Mouse (Mus musculus) heart, embryonic 11.5 days (tissue): Measurements from ENCODE around the gene Zfand2b. TPM values are rescaled to one million over a fixed set of nuclear protein-coding genes. Genes with fewer than 3 reads are reported as not detected.
A peak's percentile ranks its signal among the peaks of the same experiment; 100 is the strongest.

Source experiments
- ATAC-seq: fragments of 200-750 bp; cut with Nextera tagmentation; replicated peaks from 2 replicates; pipeline ENCODE4 v1.8.0; 2017; ENCODE audit warnings: moderate library complexity; ENCODE audit not compliant: insufficient number of reproducible peaks, low FRiP score, low TSS enrichment
- H3K27ac ChIP-seq: fragments of 300-500 bp; sonication (generic); 2 replicates; pipeline ENCODE4 v1.5.1; 2014; ENCODE audit warnings: mild to moderate bottlenecking, low read depth, low read length
- H3K27me3 ChIP-seq: fragments of 300-500 bp; sonication (generic); 2 replicates; pipeline ENCODE4 v1.6.1; 2014; ENCODE audit warnings: mild to moderate bottlenecking, low read length, mixed read lengths; ENCODE audit not compliant: control insufficient read depth, insufficient read depth
- H3K36me3 ChIP-seq: fragments of 300-500 bp; sonication (generic); 2 replicates; pipeline ENCODE4 v1.6.1; 2014; ENCODE audit warnings: mild to moderate bottlenecking, low read length, moderate library complexity, mixed read lengths; ENCODE audit not compliant: control insufficient read depth, insufficient read depth
- H3K4me1 ChIP-seq: fragments of 300-500 bp; sonication (generic); 2 replicates; pipeline ENCODE4 v1.6.1; 2014; ENCODE audit warnings: low read length; ENCODE audit not compliant: control insufficient read depth, insufficient read depth
- H3K4me2 ChIP-seq: fragments of 300-500 bp; sonication (generic); 2 replicates; pipeline ENCODE4 v1.6.1; 2014; ENCODE audit warnings: mild to moderate bottlenecking, moderate library complexity
- H3K4me3 ChIP-seq: fragments of 300-500 bp; sonication (generic); 2 replicates; pipeline ENCODE4 v1.5.1; 2014; ENCODE audit warnings: low read depth, low read length
- H3K9ac ChIP-seq: fragments of 300-500 bp; sonication (generic); 2 replicates; pipeline ENCODE4 v1.6.1; 2014; ENCODE audit warnings: mild to moderate bottlenecking, low read depth, low read length, moderate library complexity
- H3K9me3 ChIP-seq: fragments of 300-500 bp; sonication (generic); replicated peaks from 2 replicates; pipeline ENCODE4 v1.6.1; 2016; ENCODE audit warnings: low read length; ENCODE audit not compliant: control insufficient read depth
- WGBS: fragments of 180-500 bp; shearing (Covaris S2); extraction: QIAGEN DNeasy Blood & Tissue Kit; methylation state at CpG from one replicate; pipeline ENCODE4 v1.1.7; 2014; ENCODE audit not compliant: insufficient replicate concordance; 5-methylcytosine and 5-hydroxymethylcytosine counted together
- microRNA-seq: library from miRNA; unstranded; fragments of <30 nt; microRNA quantifications from one replicate; pipeline ENCODE4, GENCODE M21; 2016; ENCODE audit warnings: borderline number of aligned reads
- polyA plus RNA-seq: library from polyadenylated mRNA; unstranded; fragments of >200 nt; fragmentation: Nextera tagmentation; extraction: Ambion mirVana; gene quantifications from 2 replicates; pipeline ENCODE4 v1.2.1, GENCODE M21; 2014

Zfand2b gene
- polyA plus RNA-seq, 1 experiment from 2014 or later = 31.9 TPM

DNA sequence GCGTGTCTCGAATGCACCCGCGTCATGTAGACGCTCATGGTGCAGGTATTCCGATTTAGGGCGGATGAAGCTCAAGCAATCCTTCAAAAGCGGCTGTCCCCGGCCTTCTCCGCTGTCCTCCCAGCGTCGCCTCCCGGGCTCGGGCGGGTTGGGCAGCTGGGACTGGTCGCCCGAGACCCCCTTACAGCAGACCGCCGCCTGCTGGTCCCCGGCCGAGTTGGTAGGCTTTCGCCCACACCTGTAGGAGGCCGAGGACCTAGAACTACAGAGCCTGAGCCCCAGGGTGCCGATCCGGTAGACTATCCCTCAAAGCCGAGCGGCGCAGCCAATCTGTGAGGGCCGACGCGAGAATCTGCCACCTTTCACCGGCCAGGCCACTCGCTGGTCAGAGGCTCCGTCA, 51.1 kb downstream of the Zfand2b start, which contains the start of gene Tuba4a:
Tuba4a (minus strand) TSS at position 335 of the 400 bp plus-strand sequence.
- Histone ChIP-seq H3K27ac (no peak within 1 kb of the TSS), H3K4me3 (peak within 1 kb of the TSS; percentile 67), H3K9ac (peak within 1 kb of the TSS; percentile 65), H3K4me2 (peak within 1 kb of the TSS; percentile 100), H3K9me3 (no peaks in the 10 kb centered on the region), H3K4me1 (peaks cover 6% of the 10 kb centered on the region; the same call in 1 of the 2 replicates), H3K36me3 (peaks cover 5% of the 10 kb centered on the region; the same call in 1 of the 2 replicates), H3K27me3 (peaks cover 54% of the 10 kb centered on the region)
- WGBS = under 1% methylated on average over 34 of the region's 34 CpGs
- ATAC-seq = no peak

Small RNA genes within 50 kb of the gene (microRNA-seq; reads per million reads assigned to microRNA genes)
- not detected for gene Gm27943

Other genes starting within 250 kb of the Zfand2b start
- not detected in 2 replicates for gene Cfap65, start 233.0 kb upstream of the Zfand2b start, polyA plus RNA-seq
- 0.16 and 0.17 TPM in 2 replicates for gene Ihh, start 217.0 kb upstream of the Zfand2b start, polyA plus RNA-seq
- 7.6 and 8.5 TPM in 2 replicates for gene Nhej1, start 43.4 kb upstream of the Zfand2b start, polyA plus RNA-seq
- 0.20 TPM in 1 of 2 replicates, not detected in the other for gene Slc23a3, start 34.8 kb upstream of the Zfand2b start, polyA plus RNA-seq
- 31.6 and 31.8 TPM in 2 replicates for gene Cnppd1, start 25.9 kb upstream of the Zfand2b start, polyA plus RNA-seq
- gene Retreg2, start 25.9 kb upstream of the Zfand2b start, polyA plus RNA-seq = 31.9 and 37.7 TPM in 2 replicates
- 12.0 and 14.1 TPM in 2 replicates for gene Abcb6, start 11.7 kb downstream of the Zfand2b start, polyA plus RNA-seq
- gene Ankzf1, start 23.5 kb downstream of the Zfand2b start, polyA plus RNA-seq = 18.7 and 24.2 TPM in 2 replicates
- gene Atg9a, start 23.6 kb downstream of the Zfand2b start, polyA plus RNA-seq = 22.7 and 26.8 TPM in 2 replicates
- 6.8 and 8.4 TPM in 2 replicates for gene Glb1l, start 42.2 kb downstream of the Zfand2b start, polyA plus RNA-seq
- gene Stk16, start 42.2 kb downstream of the Zfand2b start, polyA plus RNA-seq = 81.7 and 82.8 TPM in 2 replicates
- 39.2 and 39.8 TPM in 2 replicates for gene Tuba4a, start 51.2 kb downstream of the Zfand2b start, polyA plus RNA-seq
- gene A630095N17Rik, start 63.5 kb downstream of the Zfand2b start, polyA plus RNA-seq = not detected in 2 replicates
- gene Dnajb2, start 67.8 kb downstream of the Zfand2b start, polyA plus RNA-seq = 15.3 and 17.6 TPM in 2 replicates
- 0.51 and 0.74 TPM in 2 replicates for gene Ptprn, start 95.9 kb downstream of the Zfand2b start, polyA plus RNA-seq
- 0.30 TPM in 1 of 2 replicates, not detected in the other for gene Resp18, start 109.8 kb downstream of the Zfand2b start, polyA plus RNA-seq
- gene Dnpep, start 149.3 kb downstream of the Zfand2b start, polyA plus RNA-seq = 119 and 121 TPM in 2 replicates
- 428 and 477 TPM in 2 replicates for gene Des, start 191.7 kb downstream of the Zfand2b start, polyA plus RNA-seq
- 60.7 and 66.5 TPM in 2 replicates for gene Speg, start 206.7 kb downstream of the Zfand2b start, polyA plus RNA-seq